Mouse (Mus musculus) neural tube, embryonic 14.5 days (tissue): ENCODE results near the gene Arhgef5. TPM values are rescaled to one million over a fixed set of nuclear protein-coding genes. Genes with fewer than 3 reads are reported as not detected.

Experiments
- ATAC-seq: fragments of 200-750 bp; cut with Nextera tagmentation; 2 replicates; pipeline ENCODE4 v1.8.0; 2017; ENCODE audit warnings: low read depth, mild to moderate bottlenecking, moderate TSS enrichment, moderate library complexity
- H3K27ac ChIP-seq: fragments of 300-500 bp; sonication (generic); 2 replicates; pipeline ENCODE4 v1.5.1; 2014; ENCODE audit warnings: low read depth, mild to moderate bottlenecking, control low read depth, low read length, moderate library complexity, mixed read lengths
- H3K27me3 ChIP-seq: fragments of 300-500 bp; sonication (generic); 2 replicates; pipeline ENCODE4 v1.6.1; 2014; ENCODE audit warnings: low read length; ENCODE audit not compliant: control insufficient read depth, insufficient read depth
- H3K36me3 ChIP-seq: fragments of 300-500 bp; sonication (generic); 2 replicates; pipeline ENCODE4 v1.6.1; 2014; ENCODE audit warnings: low read length, mixed read lengths; ENCODE audit not compliant: control insufficient read depth, insufficient read depth
- H3K4me1 ChIP-seq: fragments of 300-500 bp; sonication (generic); 2 replicates; pipeline ENCODE4 v1.6.1; 2014; ENCODE audit warnings: low read length; ENCODE audit not compliant: control insufficient read depth, insufficient read depth
- H3K4me2 ChIP-seq: fragments of 300-500 bp; sonication (generic); 2 replicates; pipeline ENCODE4 v1.6.1; 2014; ENCODE audit warnings: mild to moderate bottlenecking, low read depth, low read length, control low read depth
- H3K4me3 ChIP-seq: fragments of 300-500 bp; sonication (generic); 2 replicates; pipeline ENCODE4 v1.5.1; 2014; ENCODE audit warnings: low read depth, low read length, control low read depth, mixed read lengths
- H3K9ac ChIP-seq: fragments of 300-500 bp; sonication (generic); replicated peaks from 2 replicates; pipeline ENCODE4 v1.6.1; 2014; ENCODE audit warnings: low read depth, mild to moderate bottlenecking, control low read depth, low read length, mixed read lengths
- H3K9me3 ChIP-seq: fragments of 300-500 bp; sonication (generic); 2 replicates; pipeline ENCODE4 v1.6.1; 2016; ENCODE audit warnings: low read length; ENCODE audit not compliant: control insufficient read depth
- WGBS: fragments of 180-500 bp; shearing (Covaris S2); extraction: QIAGEN DNeasy Blood & Tissue Kit; methylation state at CpG from one replicate; pipeline ENCODE4 v1.1.7; 2014; 5-methylcytosine and 5-hydroxymethylcytosine counted together
- polyA plus RNA-seq: library from polyadenylated mRNA; unstranded; fragments of >200 nt; fragmentation: Nextera tagmentation; extraction: Ambion mirVana; gene quantifications from 2 replicates; pipeline ENCODE4 v1.2.1, GENCODE M21; 2014

Gene Arhgef5
- polyA plus RNA-seq, 1 experiment from 2014 or later, result 0.80 TPM

DNA sequence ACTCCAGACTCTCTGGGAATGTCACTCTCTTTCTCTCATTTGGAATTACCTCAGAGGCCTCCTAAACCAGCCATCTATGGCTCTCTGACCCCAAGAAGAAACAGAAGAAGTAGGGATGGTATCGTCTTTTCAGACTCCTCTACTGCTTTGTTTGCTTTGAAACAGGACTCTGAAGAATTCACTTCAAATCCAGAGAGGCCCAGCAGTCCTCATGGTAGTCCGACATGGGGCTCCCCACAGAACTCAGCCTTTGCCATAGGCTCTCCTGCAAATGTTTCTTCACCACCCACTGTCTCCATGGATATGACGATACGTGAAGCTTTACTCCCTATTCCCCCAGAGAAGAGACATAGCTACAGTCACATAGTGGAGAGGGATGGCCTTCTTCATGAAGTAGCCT lies 8.7 kb downstream of the Arhgef5 start:
- Histone ChIP-seq H3K27ac (no peak overlapping the region), H3K27me3 (no peaks in the 10 kb centered on the region), H3K36me3 (no peaks in the 10 kb centered on the region), H3K4me3 (no peak overlapping the region), H3K9ac (no peak overlapping the region), H3K9me3 (no peaks in the 10 kb centered on the region), H3K4me1 (no peaks in the 10 kb centered on the region), H3K4me2 (no peak overlapping the region)
- ATAC-seq, result no peak
- whole genome bisulfite sequencing, result 87% methylated on average over 4 of the region's 4 CpGs

DNA sequence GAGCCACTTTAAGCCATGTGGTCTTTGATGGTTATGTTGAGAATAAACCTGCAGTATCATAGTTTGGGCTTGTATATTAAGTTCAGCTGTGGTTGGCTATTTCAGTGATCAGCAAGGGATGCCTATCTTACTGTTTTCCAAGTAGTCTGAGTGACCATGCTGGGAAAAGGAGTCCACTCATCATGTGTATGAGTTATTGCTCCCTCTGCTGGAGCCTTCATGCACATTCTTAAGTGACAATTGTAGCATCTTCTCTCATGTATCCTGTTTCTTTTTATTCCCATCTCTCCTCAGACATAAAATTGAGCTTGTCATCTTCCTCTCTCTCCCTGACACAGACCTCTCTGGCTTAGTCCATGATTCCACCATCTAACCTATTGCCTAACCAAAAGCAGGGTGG lies 12.9 kb downstream of the Arhgef5 start:
- Histone ChIP-seq H3K9me3 (no peaks in the 10 kb centered on the region), H3K4me1 (no peaks in the 10 kb centered on the region), H3K4me2 (no peak overlapping the region), H3K27me3 (no peaks in the 10 kb centered on the region), H3K4me3 (no peak overlapping the region), H3K9ac (no peak overlapping the region), H3K27ac (no peak overlapping the region), H3K36me3 (no peaks in the 10 kb centered on the region)
- no peak for ATAC-seq

DNA sequence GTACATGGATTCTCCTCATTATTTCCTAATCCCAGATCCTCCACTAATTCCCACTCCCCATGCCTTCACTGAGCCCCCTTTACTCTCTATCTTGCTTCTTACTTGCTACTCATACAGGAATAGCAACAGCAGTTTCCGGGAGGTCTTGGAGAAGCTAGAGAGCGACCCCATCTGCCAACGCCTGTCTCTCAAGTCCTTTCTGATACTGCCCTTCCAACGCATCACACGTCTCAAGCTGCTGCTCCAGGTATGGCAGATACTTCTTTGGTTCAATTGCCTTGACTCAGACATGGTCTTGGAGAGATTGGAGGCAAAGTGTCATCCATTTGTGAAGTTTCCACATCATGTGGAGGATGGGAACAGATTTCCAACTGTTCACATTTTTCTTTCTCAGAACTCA lies 15.1 kb downstream of the Arhgef5 start:
- H3K9me3 ChIP-seq, result no peaks in the 10 kb centered on the region
- H3K27me3 ChIP-seq, result no peaks in the 10 kb centered on the region
- H3K27ac ChIP-seq, result no peak overlapping the region
- H3K9ac ChIP-seq, result no peak overlapping the region
- no peak overlapping the region for H3K4me2 ChIP-seq
- no peak overlapping the region for H3K4me3 ChIP-seq
- WGBS, result 95% methylated on average over 5 of the region's 5 CpGs
- H3K36me3 ChIP-seq, result no peaks in the 10 kb centered on the region
- H3K4me1 ChIP-seq, result no peaks in the 10 kb centered on the region
- ATAC-seq, result no peak

DNA sequence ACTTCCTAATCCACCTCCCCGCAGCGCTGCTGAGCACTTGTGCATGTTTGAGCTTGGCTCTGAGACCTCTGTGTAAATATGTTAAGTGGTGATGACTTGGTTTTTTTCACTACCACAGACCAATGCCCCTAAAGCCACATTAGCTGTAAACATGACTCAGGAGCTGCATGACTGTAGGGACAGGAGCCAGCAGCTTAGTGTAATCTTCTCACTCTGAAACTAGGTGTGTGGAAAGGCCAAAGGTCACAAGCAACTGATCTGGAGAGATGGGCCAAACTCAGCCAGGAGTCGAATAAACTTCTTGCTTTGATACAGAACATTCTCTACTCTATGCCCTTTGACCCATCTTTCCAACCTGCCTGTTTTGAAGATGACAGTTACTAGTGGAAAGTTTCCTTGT lies 26.7 kb downstream of the Arhgef5 start:
- WGBS, result 83% methylated on average over 3 of the region's 3 CpGs
- Histone ChIP-seq H3K4me1 (no peaks in the 10 kb centered on the region), H3K27ac (no peak overlapping the region)

DNA sequence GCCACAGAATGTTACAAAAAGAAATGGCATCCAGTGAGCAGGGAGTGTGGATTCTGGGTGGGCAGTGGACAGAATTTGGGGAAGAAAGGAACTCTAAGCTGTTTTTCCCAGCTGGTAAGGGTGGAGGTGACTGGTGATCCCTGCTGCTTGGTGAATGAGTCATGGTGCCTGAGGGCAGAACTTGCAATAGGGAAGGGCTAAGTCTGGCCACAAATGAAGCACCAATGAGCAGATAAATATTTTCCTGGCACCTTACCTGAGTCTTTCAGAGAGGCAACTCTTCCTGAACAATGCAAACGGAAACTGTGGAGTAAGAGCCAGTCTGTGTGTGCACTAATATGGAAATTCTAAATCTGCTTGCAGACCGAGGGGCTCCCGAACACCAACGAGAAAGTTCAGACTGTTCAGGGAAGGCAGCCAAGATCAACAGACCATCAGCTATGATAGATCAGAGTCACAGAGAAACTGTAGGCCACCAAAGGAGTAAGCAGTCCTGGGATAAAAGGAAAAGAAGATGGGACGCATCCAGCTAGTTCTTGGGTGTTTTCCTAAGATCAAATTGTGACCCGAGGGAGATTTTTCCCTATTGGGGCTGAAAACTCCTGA lies 27.2 kb downstream of the Arhgef5 start:
- no peaks in the 10 kb centered on the region for H3K4me1 ChIP-seq
- H3K4me3 ChIP-seq, result no peak overlapping the region
- H3K36me3 ChIP-seq, result no peaks in the 10 kb centered on the region
- no peak overlapping the region for H3K27ac ChIP-seq
- WGBS, result 80% methylated on average over 6 of the region's 6 CpGs
- no peak overlapping the region for H3K9ac ChIP-seq
- ATAC-seq, result no peak
- no peak overlapping the region for H3K4me2 ChIP-seq
- H3K9me3 ChIP-seq, result no peaks in the 10 kb centered on the region
- no peaks in the 10 kb centered on the region for H3K27me3 ChIP-seq

More for the DNA sequence above, 26.7 kb downstream of the Arhgef5 start:
- no peaks in the 10 kb centered on the region for H3K9me3 ChIP-seq
- no peak for ATAC-seq
- no peaks in the 10 kb centered on the region for H3K36me3 ChIP-seq
- H3K27me3 ChIP-seq, result no peaks in the 10 kb centered on the region
- no peak overlapping the region for H3K4me3 ChIP-seq
- no peak overlapping the region for H3K9ac ChIP-seq
- no peak overlapping the region for H3K4me2 ChIP-seq

GRCm38 (mm10) chr6:43293175-43293574 lies 27.8 kb downstream of the Arhgef5 start:
- 73% methylated on average over 7 of the region's 7 CpGs for WGBS
- H3K27ac ChIP-seq, result no peak overlapping the region
- H3K27me3 ChIP-seq, result no peaks in the 10 kb centered on the region
- no peak overlapping the region for H3K9ac ChIP-seq
- no peaks in the 10 kb centered on the region for H3K4me1 ChIP-seq
- ATAC-seq, result no peak
- H3K4me2 ChIP-seq, result no peak overlapping the region
- H3K4me3 ChIP-seq, result no peak overlapping the region
- no peaks in the 10 kb centered on the region for H3K9me3 ChIP-seq
- H3K36me3 ChIP-seq, result no peaks in the 10 kb centered on the region

- Histone ChIP-seq H3K36me3 (no peaks in the 10 kb centered on the region), H3K9ac (no peak overlapping the region), H3K27ac (no peak overlapping the region), H3K9me3 (no peaks in the 10 kb centered on the region), H3K4me3 (no peak overlapping the region), H3K27me3 (no peaks in the 10 kb centered on the region), H3K4me2 (no peak overlapping the region), H3K4me1 (no peaks in the 10 kb centered on the region)
- ATAC-seq, result no peak
- WGBS, result 51% methylated on average over 5 of the region's 5 CpGs
Observed at GRCm38 (mm10) chr6:43295908-43296307, 30.5 kb downstream of the Arhgef5 start.

DNA sequence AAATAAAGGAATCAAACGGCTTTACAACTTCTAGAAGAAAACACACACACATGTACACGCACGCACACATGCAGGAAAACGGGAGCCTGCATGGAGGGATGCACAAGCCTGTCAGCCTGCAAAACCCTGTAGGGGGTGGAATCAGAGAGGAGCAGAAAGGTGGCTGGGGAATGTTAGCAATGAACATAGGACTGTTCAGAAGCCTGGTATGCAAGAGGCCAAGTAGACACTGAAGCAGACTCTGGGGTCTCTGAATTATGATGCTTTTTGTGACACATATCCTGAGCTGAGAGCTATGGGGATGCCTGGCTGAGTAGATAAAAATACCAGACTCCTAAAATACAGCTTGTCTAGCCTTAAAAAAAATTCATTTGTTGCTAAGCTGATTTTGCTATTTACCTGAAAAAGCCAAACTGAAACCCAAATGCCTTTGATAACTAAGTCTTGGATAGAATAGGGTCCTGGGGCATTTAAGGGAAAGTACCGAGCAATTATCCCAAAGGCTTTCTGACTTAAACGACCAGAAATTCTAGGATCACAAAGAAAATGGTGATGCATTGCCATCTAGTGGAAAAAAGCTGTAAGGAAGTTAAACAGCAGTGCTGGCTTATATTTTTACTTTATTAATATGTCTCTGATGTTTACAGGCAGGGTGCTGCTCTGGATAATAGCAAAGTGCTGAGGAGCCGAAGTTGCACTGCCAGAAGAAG lies 31.6 kb downstream of the Arhgef5 start:
- no peaks in the 10 kb centered on the region for H3K27me3 ChIP-seq
- H3K36me3 ChIP-seq, result no peaks in the 10 kb centered on the region
- H3K9ac ChIP-seq, result no peak overlapping the region
- no peaks in the 10 kb centered on the region for H3K4me1 ChIP-seq
- peak; percentile 75 for ATAC-seq
- H3K27ac ChIP-seq, result no peak overlapping the region
- H3K4me3 ChIP-seq, result no peak overlapping the region
- no peaks in the 10 kb centered on the region for H3K9me3 ChIP-seq
- H3K4me2 ChIP-seq, result no peak overlapping the region
- 46% methylated on average over 7 of the region's 7 CpGs for WGBS

GRCm38 (mm10) chr6:43297508-43297850 lies 32.1 kb downstream of the Arhgef5 start:
- Histone ChIP-seq H3K9me3 (no peaks in the 10 kb centered on the region), H3K4me2 (no peak overlapping the region), H3K27ac (no peak overlapping the region), H3K4me1 (no peaks in the 10 kb centered on the region), H3K36me3 (no peaks in the 10 kb centered on the region), H3K27me3 (no peaks in the 10 kb centered on the region), H3K4me3 (no peak overlapping the region), H3K9ac (no peak overlapping the region)
- peak; percentile 62 for ATAC-seq
- WGBS, result 26% methylated on average over 2 of the region's 2 CpGs
